Mouse (Mus musculus): Measurements from ENCODE around the gene 1700113H08Rik. TPM values are rescaled to one million over a fixed set of nuclear protein-coding genes. Genes with fewer than 3 reads are reported as not detected.

The 1700113H08Rik gene
- polyA plus RNA-seq, 2 experiments from 2014 or later: not detected

DNA sequence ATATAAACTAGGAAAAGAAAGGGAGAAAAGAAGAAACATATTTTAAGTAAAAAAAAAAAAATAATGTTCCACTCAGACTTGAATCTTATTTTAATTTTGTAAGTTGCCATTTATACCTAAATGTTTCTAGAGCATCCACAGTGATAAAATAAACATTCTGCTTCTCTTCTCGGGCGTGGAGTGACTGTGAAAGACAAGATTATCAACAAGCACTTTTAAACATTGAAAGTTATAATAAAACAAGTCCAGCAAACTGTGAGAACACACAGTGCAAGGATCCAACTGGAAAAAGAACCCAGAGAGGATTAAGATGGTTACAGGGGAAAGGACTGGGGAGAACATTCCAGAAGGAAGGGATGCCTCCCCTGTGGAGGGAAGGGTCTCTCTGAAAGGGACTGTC is 155.0 kb downstream of the 1700113H08Rik start:
- no peak for ATAC-seq

DNA sequence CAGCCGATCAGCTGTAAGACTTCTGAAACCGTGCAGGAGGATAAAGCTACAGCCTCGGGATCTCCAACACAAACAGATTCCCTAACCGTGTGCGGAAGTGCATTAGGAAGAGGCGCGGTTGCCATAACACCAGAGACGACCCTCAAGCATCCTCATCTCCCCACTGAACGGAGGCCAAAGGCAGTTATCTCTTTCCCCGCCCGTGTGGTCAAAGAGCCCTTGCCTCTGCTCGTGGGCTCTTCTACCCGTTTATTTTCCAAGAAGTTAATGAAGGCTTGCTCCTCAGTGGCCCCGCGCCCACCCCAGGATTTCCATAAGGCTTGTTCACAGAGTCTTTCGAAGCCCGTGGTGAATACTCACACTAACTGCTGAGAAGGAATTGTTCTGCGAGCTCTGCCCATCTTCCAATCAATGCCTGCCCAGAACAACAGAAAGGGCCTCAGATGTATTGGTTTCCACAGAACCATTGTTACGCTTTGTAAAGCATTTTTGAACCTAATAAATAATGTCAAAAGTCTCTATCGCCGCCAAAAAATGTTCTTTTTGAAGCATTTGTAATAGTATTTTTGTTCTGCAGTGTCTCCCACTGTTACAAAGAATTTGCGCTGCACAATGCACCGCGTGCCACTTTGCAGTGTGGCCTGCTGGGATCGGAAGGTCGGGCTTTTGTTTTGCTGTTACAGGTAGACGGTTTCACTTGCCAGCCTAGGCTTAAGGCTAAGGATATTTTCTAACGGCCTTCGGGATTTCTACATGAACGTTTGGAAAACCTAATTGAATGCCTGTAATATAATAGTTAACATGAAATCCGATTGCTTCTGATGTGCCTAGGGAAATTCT is 172.4 kb downstream of the 1700113H08Rik start:
- ATAC-seq: no peak

DNA sequence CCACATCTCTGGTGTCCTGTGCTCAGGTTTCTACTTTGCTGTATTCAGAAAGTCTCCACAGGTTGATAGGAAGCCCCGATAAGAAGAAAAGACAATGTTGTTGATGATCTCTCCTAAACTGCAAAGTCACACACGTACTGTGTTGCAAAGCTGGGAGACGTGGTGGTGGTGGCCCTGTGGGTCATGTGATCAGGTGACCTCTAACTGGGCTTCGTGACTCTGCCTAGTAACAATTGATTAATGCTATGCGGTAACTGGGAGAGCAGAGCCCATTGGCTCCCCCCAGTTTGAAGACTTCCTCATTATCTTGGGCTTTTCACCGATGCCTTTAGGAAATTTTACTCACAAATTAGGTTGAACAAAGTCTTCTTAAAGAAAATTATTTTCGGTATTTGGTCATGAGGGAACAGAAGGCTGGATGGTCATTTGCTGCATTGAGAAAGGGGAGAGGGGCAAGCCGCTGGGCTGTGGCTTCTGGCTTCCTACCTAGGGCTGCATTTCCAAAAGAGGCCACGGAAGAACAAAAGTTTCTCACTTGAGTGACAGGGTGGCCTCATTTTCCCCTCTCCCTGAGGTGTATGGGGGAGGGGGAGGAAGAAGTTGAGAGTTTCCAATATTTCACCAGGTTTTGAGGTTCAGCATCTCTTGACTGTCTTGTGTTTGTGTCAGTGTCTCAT is 181.6 kb downstream of the 1700113H08Rik start:
- no peak for ATAC-seq

DNA sequence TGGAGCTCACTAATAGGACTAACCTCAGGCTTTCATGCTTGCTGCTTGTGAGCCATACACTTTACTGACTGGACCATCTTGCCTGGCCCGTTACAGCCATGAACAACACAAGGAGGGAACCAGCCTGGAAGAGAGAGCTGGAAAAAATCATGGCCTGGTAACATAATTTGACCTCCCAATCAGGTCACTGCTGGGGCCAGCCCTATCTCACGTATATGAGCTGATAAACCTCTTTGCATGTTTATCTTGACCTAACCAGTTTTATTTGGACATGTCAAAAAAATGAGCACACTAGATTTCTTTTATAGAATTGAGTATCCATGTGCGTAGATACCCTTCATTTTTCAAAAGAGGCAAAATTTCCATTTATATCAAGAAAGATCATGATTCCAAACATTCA is 213.9 kb downstream of the 1700113H08Rik start:
- ATAC-seq: no peak

DNA sequence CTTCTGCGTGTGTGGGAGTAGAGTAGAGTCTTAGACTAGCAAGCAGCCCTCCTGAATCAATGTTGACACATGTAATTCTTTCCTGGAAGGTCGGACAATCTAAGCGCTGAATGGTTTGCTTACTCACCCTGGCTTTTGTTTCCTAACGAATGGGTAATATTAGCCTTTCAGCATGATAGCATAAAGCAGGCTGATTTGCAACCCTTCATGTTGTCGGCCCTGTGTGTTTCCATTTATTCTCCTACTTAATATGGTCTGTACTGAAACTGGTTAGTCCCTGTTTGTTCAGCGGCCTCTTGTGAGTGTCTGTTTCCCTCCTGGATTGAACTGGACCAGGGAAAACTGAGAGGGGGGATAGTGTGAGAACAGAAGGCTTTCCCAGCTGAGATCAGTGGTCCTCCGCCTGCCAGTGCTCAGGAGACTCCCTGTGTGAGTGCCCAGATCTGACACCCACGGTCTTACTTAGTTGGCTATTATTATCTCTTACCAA is 214.3 kb downstream of the 1700113H08Rik start:
- no peak for ATAC-seq

DNA sequence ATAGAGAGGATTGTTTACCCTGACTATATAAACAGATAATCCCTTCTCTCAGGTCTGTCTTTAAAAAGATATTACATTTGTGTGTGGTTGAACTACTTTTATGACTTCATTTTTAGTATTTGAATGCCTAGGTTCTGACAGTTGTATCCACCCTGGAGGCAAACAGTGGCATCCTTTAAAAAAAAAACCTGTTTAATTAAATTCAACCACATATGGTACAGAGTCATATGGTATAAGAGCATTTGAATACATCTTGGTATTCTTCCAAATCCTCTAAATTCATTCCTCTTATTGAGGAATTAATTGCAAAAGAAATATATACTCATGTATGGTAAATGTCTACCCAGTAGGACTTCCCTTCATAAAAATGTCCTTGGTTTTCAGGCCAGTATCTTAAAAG is 217.2 kb downstream of the 1700113H08Rik start:
- no peak for ATAC-seq

Other genes with a start within 250 kb of the 1700113H08Rik start
- gene Stab2, start 50.0 kb upstream of the 1700113H08Rik start, polyA plus RNA-seq (2017; shearing (Covaris generic)): under 1 TPM; 0.46 to 0.56 TPM